Mouse (Mus musculus) heart, postnatal 0 days (tissue): Measurements from ENCODE around the gene Ptpn3.

Experiments
- CTCF ChIP-seq: IDR thresholded peaks from 2 replicates; pipeline ENCODE4 v1.5.1; 2016; ENCODE audit warnings: antibody characterized with exemption, control low read depth, low read depth
- EP300 ChIP-seq: IDR thresholded peaks from 2 replicates; pipeline ENCODE4 v1.6.1; 2016; ENCODE audit warnings: antibody characterized with exemption, low read depth

DNA sequence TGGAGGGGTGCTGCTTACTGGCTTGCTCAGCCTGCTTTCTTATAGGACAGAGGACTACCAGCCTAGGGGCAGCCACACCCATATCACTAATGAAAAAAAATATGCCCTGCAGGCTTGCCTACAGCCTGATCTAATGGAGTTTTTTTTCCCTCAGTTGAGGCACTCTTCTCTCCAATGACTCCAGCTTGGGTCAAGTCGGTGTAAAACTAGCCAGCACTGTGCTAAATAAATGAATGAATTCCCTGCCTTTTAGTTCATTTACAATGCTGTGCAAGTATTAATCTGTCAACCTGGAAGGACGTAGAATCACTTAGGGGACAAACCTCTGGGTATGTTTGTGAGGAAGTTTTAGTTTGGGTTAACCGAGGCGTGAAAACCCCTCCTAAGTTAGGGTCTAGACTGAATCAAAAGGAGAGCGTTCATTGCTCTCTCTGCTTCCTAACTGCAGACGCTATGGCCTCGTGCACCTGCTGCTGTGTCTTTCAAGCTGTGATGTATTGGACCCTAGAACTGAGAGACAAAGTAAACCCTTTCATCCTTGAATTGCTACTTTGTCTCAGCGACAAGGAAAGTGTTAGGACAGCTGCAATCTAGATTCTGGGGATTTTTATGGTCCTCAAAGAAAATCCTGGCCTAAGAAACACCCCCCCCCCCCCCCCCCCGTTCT, 33.5 kb upstream of the Ptpn3 start:
- TF ChIP-seq CTCF (no peak), EP300 (no peak)
